Mouse (Mus musculus) erythroid progenitor cell, adult 5-6 weeks (primary cell): ENCODE data around the gene Odf4. TPM values are rescaled to one million over a fixed set of nuclear protein-coding genes. Genes with fewer than 3 reads are reported as not detected.
"Not testable (repeated sequence)": the region's sequence is repeated elsewhere in the genome, so short reads cannot be mapped to it uniquely, and the experiment has no call there.

Experiments used
- ATAC-seq: replicated peaks from 2 replicates; pipeline ENCODE4 v1.8.0; 2016; ENCODE audit warnings: moderate number of reproducible peaks, mild to moderate bottlenecking, moderate TSS enrichment, inconsistent platforms; ENCODE audit not compliant: poor library complexity, low FRiP score, severe bottlenecking
- total RNA-seq, 2 experiments: library from RNA; stranded (forward) in 1 of 2; stranded (reverse) in 1 of 2; fragments of 150-400 nt in 1 of 2; fragments of 186-747, 209-891 nt in 1 of 2; gene quantifications; 2 replicates each; pipeline versions ENCODE4 v1.2.3 to v1.2.4; 2015 to 2017; ENCODE audit warnings: low replicate concordance in 2 of 2

Gene Odf4
- total RNA-seq, 2 experiments from 2014 or later, result not detected

GRCm38 (mm10) chr11:68947542-68947993, 20.7 kb upstream of the Odf4 start:
- no peak for ATAC-seq

- no peak for ATAC-seq
Measured at GRCm38 (mm10) chr11:68946806-68947440, 20.0 kb upstream of the Odf4 start.

GRCm38 (mm10) chr11:68946001-68946400, 19.1 kb upstream of the Odf4 start:
- no peak for ATAC-seq

GRCm38 (mm10) chr11:68945245-68945644, 18.4 kb upstream of the Odf4 start:
- ATAC-seq, result no peak

GRCm38 (mm10) chr11:68942731-68943130, 15.8 kb upstream of the Odf4 start:
- ATAC-seq, result no peak

GRCm38 (mm10) chr11:68940516-68940915, 13.6 kb upstream of the Odf4 start:
- ATAC-seq, result no peak

- peak; percentile 96 for ATAC-seq
Measured at GRCm38 (mm10) chr11:68939451-68940304, 12.8 kb upstream of the Odf4 start.

- not testable (repeated sequence) for ATAC-seq
Measured at GRCm38 (mm10) chr11:68936951-68937350, 10.1 kb upstream of the Odf4 start.

- ATAC-seq, result no peak
Measured at GRCm38 (mm10) chr11:68933885-68934507, 7.1 kb upstream of the Odf4 start.

GRCm38 (mm10) chr11:68929947-68930346, 3.1 kb upstream of the Odf4 start:
- no peak for ATAC-seq

GRCm38 (mm10) chr11:68924749-68925148, 2.1 kb downstream of the Odf4 start:
- no peak for ATAC-seq

GRCm38 (mm10) chr11:68923191-68923590, 3.7 kb downstream of the Odf4 start:
- no peak for ATAC-seq

GRCm38 (mm10) chr11:68914566-68914965, 12.3 kb downstream of the Odf4 start:
- ATAC-seq, result no peak

- no peak for ATAC-seq
Measured at GRCm38 (mm10) chr11:68911531-68912177, 15.2 kb downstream of the Odf4 start.

- no peak for ATAC-seq
Measured at GRCm38 (mm10) chr11:68908846-68909503, 17.9 kb downstream of the Odf4 start.

- ATAC-seq, result no peak
Measured at GRCm38 (mm10) chr11:68907251-68907650, 19.6 kb downstream of the Odf4 start.

GRCm38 (mm10) chr11:68906461-68906790, 20.5 kb downstream of the Odf4 start:
- ATAC-seq, result no peak

GRCm38 (mm10) chr11:68905665-68906460, 21.0 kb downstream of the Odf4 start:
- ATAC-seq, result no peak

- ATAC-seq, result no peak
Measured at GRCm38 (mm10) chr11:68905138-68905531, 21.7 kb downstream of the Odf4 start.
